Mouse (Mus musculus) brown adipose tissue, adult 24 weeks (tissue): Measurements from ENCODE around the gene Mxd3. TPM values are rescaled to one million over a fixed set of nuclear protein-coding genes. Genes with fewer than 3 reads are reported as not detected.

Experiments used
- H3K27ac ChIP-seq: fragments of 200-500 bp; replicated peaks from 2 replicates; pipeline ENCODE4 v1.5.1; 2012; ENCODE audit warnings: low read depth, mild to moderate bottlenecking, low read length
- H3K4me1 ChIP-seq: fragments of 200-500 bp; 2 replicates; pipeline ENCODE4 v1.6.1; 2012; ENCODE audit warnings: low read length, mixed read lengths; ENCODE audit not compliant: control insufficient read depth, insufficient read depth, insufficient read length
- H3K4me3 ChIP-seq: fragments of 200-500 bp; 2 replicates; pipeline ENCODE4 v1.5.1; 2012; ENCODE audit warnings: low read depth, mild to moderate bottlenecking, low read length, moderate library complexity; ENCODE audit not compliant: insufficient read depth
- polyA plus RNA-seq: library from polyadenylated mRNA; stranded (reverse); fragments of >200 nt; gene quantifications from 2 replicates; pipeline ENCODE4 v1.2.4, GENCODE M21; 2012; ENCODE audit not compliant: missing spikeins, insufficient read depth, insufficient read length

The Mxd3 gene
- polyA plus RNA-seq, 1 experiment: not detected

- Histone ChIP-seq H3K4me1 (no peaks in the 10 kb centered on the region), H3K4me3 (no peak overlapping the region), H3K27ac (no peak overlapping the region)
Measured at GRCm38 (mm10) chr13:55342469-55342868, 12.8 kb upstream of the Mxd3 start.

GRCm38 (mm10) chr13:55339259-55339658, 9.6 kb upstream of the Mxd3 start:
- Histone ChIP-seq H3K27ac (no peak overlapping the region), H3K4me1 (no peaks in the 10 kb centered on the region), H3K4me3 (no peak overlapping the region)

- Histone ChIP-seq H3K4me3 (no peak overlapping the region), H3K27ac (no peak overlapping the region), H3K4me1 (no peaks in the 10 kb centered on the region)
Measured at GRCm38 (mm10) chr13:55338131-55339054, 8.8 kb upstream of the Mxd3 start.

GRCm38 (mm10) chr13:55337341-55337975, 7.8 kb upstream of the Mxd3 start:
- no peaks in the 10 kb centered on the region for H3K4me1 ChIP-seq
- H3K4me3 ChIP-seq: no peak overlapping the region
- H3K27ac ChIP-seq: no peak overlapping the region

GRCm38 (mm10) chr13:55335701-55336100, 6.1 kb upstream of the Mxd3 start:
- Histone ChIP-seq H3K4me1 (no peaks in the 10 kb centered on the region), H3K27ac (no peak overlapping the region), H3K4me3 (no peak overlapping the region)

- no peak overlapping the region for H3K4me3 ChIP-seq
- no peak overlapping the region for H3K27ac ChIP-seq
- H3K4me1 ChIP-seq: no peaks in the 10 kb centered on the region
Measured at GRCm38 (mm10) chr13:55332331-55332730, 2.7 kb upstream of the Mxd3 start.

- Histone ChIP-seq H3K4me3 (peak overlapping the region; percentile 77), H3K27ac (no peak overlapping the region), H3K4me1 (no peaks in the 10 kb centered on the region)
Measured at GRCm38 (mm10) chr13:55330567-55331400, 1.2 kb upstream of the Mxd3 start.

GRCm38 (mm10) chr13:55329109-55329682, 427 bp downstream of the Mxd3 start:
- peak overlapping the region; percentile 52 for H3K4me3 ChIP-seq
- H3K27ac ChIP-seq: no peak overlapping the region
- H3K4me1 ChIP-seq: no peaks in the 10 kb centered on the region

GRCm38 (mm10) chr13:55328641-55329040, 982 bp downstream of the Mxd3 start:
- Histone ChIP-seq H3K4me1 (no peaks in the 10 kb centered on the region), H3K27ac (no peak overlapping the region), H3K4me3 (peak overlapping the region; percentile 20; the same call in 1 of the 2 replicates)

GRCm38 (mm10) chr13:55328171-55328570, 1.5 kb downstream of the Mxd3 start:
- H3K4me3 ChIP-seq: no peak overlapping the region
- no peak overlapping the region for H3K27ac ChIP-seq

GRCm38 (mm10) chr13:55327633-55328032, 2.0 kb downstream of the Mxd3 start:
- Histone ChIP-seq H3K4me1 (no peaks in the 10 kb centered on the region), H3K4me3 (no peak overlapping the region), H3K27ac (no peak overlapping the region)

More at GRCm38 (mm10) chr13:55328171-55328570, 1.5 kb downstream of the Mxd3 start:
- no peaks in the 10 kb centered on the region for H3K4me1 ChIP-seq

GRCm38 (mm10) chr13:55327169-55327568, 2.5 kb downstream of the Mxd3 start:
- Histone ChIP-seq H3K27ac (no peak overlapping the region), H3K4me1 (no peaks in the 10 kb centered on the region), H3K4me3 (no peak overlapping the region)

GRCm38 (mm10) chr13:55325596-55325995, 4.0 kb downstream of the Mxd3 start:
- Histone ChIP-seq H3K4me1 (no peaks in the 10 kb centered on the region), H3K27ac (no peak overlapping the region), H3K4me3 (no peak overlapping the region)

- peaks cover 2% of the 10 kb centered on the region; the same call in 1 of the 2 replicates for H3K4me1 ChIP-seq
- H3K4me3 ChIP-seq: peak overlapping the region; percentile 84
- H3K27ac ChIP-seq: peak overlapping the region; percentile 27
Measured at GRCm38 (mm10) chr13:55322130-55322825, 7.3 kb downstream of the Mxd3 start.
